Mouse (Mus musculus) A20 (cell line): ENCODE data around the gene Ube3b.

Source experiments
- DNase-seq: peaks from one replicate; pipeline ENCODE4 v3.0.0-alpha.2; 2011; ENCODE audit warnings: low read depth, low spot score

Ube3b gene

DNA sequence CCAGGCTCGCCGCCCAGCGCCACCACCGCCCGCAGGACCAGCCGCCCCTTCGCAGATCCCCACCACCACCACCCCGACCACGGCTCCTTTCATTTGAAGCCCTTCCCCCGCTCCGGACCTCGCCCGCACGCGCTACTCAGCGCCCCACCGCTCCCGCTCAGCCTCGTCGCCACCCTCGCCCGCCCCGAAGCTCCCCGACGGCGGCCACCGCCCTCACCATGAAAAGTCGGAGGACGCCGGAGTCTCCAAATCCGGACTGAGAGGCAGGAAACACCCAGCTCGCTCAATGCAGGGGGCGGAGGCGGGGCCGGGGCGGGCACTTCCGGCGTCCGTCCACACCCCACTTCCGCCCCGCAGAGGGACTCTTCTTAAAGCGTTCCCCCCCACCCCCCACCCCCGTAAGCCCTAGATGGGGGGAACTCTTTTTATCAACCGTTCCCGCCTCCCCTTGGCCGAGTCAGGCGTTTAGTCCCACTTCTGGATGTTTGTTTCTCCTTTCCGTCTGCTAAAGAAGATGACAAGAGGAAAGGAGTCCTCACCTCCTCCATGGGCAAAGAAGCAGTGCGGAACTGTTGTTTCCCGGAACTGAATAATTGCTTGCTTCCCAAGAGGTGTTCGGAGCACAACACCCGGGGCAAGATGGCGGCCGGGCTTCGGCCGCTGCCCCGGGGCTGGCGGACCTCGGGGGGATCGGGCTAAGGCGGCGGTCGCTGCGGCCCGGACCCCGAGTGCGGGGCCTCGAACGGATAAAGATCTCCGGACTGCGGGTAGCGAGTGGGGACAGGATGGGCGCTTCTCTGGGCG, at the start of gene Ube3b, which contains the start of gene Kctd10:
Gene Ube3b (plus strand): TSS at position 399 of the 804 bp plus-strand sequence.
Gene Kctd10 (minus strand): TSS at position 300 of the 804 bp plus-strand sequence.
- DNase-seq = peak; percentile 98

DNA sequence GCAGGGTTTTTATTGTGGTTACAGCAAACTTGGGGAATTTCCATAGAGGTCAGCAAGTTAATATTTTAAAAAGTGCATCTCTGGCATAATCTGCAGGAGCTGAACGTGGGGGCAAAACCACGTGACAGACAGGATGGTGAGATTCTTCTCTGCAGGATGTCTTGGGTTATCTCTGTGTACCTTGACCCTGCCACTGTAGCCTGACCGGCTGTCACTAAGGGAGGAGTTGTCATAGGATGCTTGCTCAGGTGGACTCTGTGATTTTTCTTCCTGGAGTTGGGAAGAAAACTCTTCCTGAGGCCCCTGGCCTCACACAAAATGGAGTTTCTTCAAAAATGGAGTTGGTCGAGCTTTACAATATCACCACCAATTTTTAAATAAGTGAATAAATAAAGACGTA, 37.4 kb upstream of the Ube3b start:
- DNase-seq = no peak

GRCm38 (mm10) chr5:114343612-114344011, 36.8 kb upstream of the Ube3b start:
- no peak for DNase-seq

GRCm38 (mm10) chr5:114345538-114345937, 34.9 kb upstream of the Ube3b start:
- DNase-seq = peak; percentile 54

- no peak for DNase-seq
These were observed 33.4 kb upstream of the Ube3b start for GRCm38 (mm10) chr5:114347005-114347404.

GRCm38 (mm10) chr5:114351490-114351889, 28.9 kb upstream of the Ube3b start:
- peak; percentile 38 for DNase-seq

GRCm38 (mm10) chr5:114356250-114356935, 24.0 kb upstream of the Ube3b start:
- peak; percentile 58 for DNase-seq

GRCm38 (mm10) chr5:114356936-114357751, 23.3 kb upstream of the Ube3b start:
- no peak for DNase-seq

DNA sequence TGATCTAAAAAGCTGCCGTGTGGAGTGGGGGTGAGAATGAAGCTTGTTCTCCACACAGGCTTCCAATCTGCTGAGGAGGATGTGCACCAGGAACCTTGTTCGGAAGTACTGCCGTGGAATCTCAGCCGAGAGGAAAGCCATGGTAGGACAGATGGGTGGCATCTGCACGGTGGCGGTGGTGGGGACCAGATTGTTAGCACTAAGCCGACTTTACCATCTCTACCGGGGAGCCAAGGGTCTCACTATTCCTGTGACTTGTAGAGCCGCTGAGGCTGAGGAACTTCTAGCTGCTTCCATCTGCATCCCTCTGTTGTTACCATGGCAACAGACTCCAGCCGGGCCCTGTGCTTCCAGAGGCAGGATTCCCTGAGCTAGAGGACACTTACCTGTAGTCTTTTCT, 21.6 kb upstream of the Ube3b start:
- DNase-seq = no peak

DNA sequence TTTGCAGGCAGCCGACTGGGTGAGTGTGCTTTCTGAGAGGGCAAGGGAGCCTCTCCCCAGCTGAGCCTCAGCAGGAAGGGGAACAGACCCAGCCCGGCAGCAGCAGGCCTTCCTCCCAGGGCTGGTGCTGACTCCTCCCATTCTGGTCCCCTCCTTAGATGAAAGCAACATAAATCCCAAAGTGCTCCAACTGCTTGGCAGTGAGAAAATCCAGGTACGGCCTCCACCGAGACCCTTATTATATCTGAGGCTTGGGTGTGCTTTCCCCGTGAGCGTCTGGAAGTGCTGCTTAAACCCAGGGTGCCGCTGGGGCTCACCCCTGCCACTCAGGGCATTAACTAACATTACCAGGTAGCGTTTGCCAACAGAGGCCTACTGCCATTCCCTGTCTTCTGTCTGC, 20.8 kb upstream of the Ube3b start:
- no peak for DNase-seq

DNA sequence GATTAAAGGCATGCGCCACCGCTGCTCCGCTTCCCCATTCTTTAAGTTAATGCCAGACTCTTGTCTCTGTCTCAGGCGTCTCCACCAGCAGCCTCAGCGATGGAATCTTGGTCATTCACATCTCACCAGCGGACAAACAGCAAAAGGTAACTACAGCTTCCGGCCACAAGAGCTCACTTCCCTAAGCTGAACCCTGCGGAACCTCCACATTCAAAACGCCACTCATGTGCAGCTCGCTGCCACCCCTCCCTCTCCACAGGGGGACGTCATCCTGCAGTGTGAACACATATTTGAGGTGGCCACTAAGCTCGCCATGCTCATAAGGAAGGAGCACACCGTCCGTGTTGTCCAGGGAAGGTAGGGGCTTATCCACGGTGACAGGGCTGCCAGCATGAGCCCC, 19.4 kb upstream of the Ube3b start:
- no peak for DNase-seq

- DNase-seq = no peak
These were observed 15.2 kb upstream of the Ube3b start for GRCm38 (mm10) chr5:114365043-114365752.

- DNase-seq = no peak
These were observed 12.3 kb upstream of the Ube3b start for GRCm38 (mm10) chr5:114368121-114368520.

GRCm38 (mm10) chr5:114368803-114369496, 11.5 kb upstream of the Ube3b start:
- no peak for DNase-seq

- DNase-seq = no peak
These were observed 10.5 kb upstream of the Ube3b start for GRCm38 (mm10) chr5:114369921-114370320.

GRCm38 (mm10) chr5:114370371-114370776, 10.0 kb upstream of the Ube3b start:
- DNase-seq = no peak

- DNase-seq = no peak
These were observed 9.1 kb upstream of the Ube3b start for GRCm38 (mm10) chr5:114371331-114371730.

GRCm38 (mm10) chr5:114371731-114372473, 8.5 kb upstream of the Ube3b start:
- DNase-seq = no peak

- DNase-seq = no peak
These were observed 7.8 kb upstream of the Ube3b start for GRCm38 (mm10) chr5:114372565-114372964.

- no peak for DNase-seq
These were observed 7.2 kb upstream of the Ube3b start for GRCm38 (mm10) chr5:114373174-114373573.
